Mouse (Mus musculus): ENCODE measurements around the gene Sidt2. TPM values are rescaled to one million over a fixed set of nuclear protein-coding genes. Genes with fewer than 3 reads are reported as not detected.

Gene Sidt2
- total RNA-seq (2023; ENCODE audit: inconsistent age), result 227 to 251 TPM (median 237 TPM) in 4 replicates

DNA sequence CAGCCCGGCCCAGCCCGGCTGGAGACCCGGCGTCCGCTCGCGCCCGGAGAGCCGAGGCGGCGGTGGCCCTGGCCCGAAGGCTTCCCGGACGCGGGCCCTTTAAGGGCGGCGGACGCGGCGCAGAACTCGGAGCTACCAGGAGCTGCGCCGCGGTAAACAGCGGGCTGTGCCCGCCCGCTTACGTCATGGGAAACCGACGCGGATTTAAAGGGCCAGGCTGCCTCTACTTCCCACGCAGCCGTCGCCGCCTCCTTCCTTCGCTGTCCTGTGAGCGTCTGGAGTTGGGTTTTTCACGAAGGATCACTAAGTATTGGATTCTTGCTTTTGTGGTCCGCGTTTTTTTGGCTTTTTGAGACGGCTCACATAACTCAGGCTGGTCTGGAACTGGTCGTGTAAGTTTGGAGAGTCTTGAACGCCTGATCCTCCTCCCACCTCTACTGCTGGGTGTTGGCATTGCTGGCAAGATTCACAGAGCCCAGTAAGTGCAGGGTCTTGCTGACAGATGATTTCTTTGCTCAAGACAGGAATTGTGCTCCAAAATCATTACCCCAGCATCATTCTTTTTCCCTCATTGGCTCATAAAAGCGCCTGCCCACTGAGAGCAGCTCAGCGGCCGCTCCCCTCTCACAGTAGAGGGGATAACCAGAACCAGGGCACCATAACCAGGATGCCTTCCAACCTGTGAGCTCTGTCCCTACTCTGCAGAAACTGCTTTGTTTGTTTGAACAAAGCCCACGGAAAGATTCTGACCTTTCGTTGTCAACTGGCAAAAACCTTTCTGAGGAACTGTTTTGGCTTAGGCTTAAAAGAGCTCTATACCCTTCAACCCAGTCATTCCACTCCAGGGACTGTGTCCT, at the start of gene Sidt2:
Sidt2 (minus strand) TSS at position 152 of the 857 bp plus-strand sequence.

DNA sequence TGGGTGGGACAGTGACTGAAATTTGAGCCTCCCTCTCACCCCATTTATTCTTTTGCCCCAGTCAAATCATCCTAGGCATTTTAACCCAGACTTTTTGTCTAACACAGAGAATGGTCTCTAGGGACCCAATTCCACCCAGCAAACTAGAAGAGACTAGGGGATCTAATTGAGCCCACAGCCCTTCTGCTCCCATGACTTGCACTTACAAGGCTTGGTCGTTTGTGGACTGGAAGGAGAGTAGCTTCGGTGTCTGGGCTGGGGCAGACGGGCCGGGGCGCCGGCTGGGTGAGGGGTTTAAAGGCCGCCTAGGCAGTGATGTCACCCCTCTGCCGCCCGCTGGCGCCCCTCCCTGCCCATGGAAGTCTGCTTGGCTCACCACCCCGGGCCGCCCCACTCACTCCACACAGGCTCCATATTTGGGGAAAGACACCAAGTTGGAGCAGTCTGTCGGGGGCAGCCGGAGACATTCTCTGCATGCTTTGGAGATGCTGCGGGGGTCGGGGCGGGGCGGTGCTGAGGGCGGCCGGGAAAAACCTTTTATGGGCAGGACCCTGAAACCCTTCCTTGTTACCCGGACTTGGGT, 19.3 kb downstream of the Sidt2 start, which contains the start of gene Tagln:
Tagln (minus strand) TSS at position 431 of the 583 bp plus-strand sequence.

DNA sequence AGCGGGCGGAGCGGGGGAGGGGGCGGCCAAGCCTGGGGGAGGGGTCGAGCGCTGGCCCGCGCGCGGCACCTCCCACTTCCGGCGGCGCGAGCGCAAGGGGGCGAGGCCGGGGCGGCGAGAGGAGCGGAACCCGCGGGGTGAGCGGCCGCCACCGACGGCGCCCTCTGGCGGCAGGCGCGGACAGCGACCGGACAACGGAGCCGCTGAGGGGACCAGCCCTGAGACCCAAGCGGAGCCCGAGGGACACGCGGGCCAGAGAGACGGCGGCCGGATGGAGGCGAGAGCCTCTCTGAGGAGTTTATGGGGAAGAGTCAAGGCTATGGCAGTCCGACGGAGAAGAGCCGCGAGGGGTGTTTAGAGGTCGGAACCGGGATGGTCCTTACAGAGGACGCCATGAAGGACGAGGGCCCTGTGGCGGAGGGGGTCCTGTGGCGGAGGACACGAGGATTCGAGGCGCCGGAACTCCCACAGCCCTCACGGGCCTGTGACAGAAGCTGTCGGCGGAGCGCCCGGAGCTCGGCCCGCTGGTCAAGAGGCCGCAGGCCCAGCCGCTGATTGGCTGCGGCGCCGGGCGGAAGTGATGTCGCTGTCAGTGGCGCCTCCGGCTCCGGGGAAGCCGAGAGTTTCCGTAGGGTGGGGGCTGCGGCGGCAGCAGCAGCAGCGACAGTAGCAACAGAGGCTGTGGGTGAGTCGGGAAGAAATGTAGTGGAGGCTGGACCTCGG, 48.5 kb downstream of the Sidt2 start, which contains the start of the genes Pcsk7 and Rnf214:
Pcsk7 (plus strand) TSS at position 143 of the 723 bp plus-strand sequence.
Rnf214 (minus strand) TSS at position 557 of the 723 bp plus-strand sequence.

Other genes starting within 250 kb of the Sidt2 start
- gene Cep164, start 126.6 kb downstream of the Sidt2 start, total RNA-seq (2023; ENCODE audit: inconsistent age), result 23.5 to 28.7 TPM (median 25.6 TPM) in 4 replicates
- gene Bace1, start 116.7 kb downstream of the Sidt2 start, total RNA-seq (2023; ENCODE audit: inconsistent age), result not detected in 4 replicates
- 65.2 to 83.0 TPM (median 77.6 TPM) in 4 replicates for gene Pcsk7, start 48.8 kb downstream of the Sidt2 start, total RNA-seq (2023; ENCODE audit: inconsistent age)
- gene Rnf214, start 48.3 kb downstream of the Sidt2 start, total RNA-seq (2023; ENCODE audit: inconsistent age), result 35.9 to 39.6 TPM (median 37.2 TPM) in 4 replicates
- gene Tagln, start 19.2 kb downstream of the Sidt2 start, total RNA-seq (2023; ENCODE audit: inconsistent age), result 1.1 to 2.0 TPM (median 1.8 TPM) in 4 replicates
- gene Pafah1b2, start 57.4 kb upstream of the Sidt2 start, total RNA-seq (2023; ENCODE audit: inconsistent age), result 61.5 to 70.3 TPM (median 65.5 TPM) in 4 replicates
- 53.9 to 58.2 TPM (median 54.2 TPM) in 4 replicates for gene Sik3, start 57.6 kb upstream of the Sidt2 start, total RNA-seq (2023; ENCODE audit: inconsistent age)

Data from B cell, adult (primary cell).